Mouse (Mus musculus): ENCODE data around the gene Plcg1.

Gene Plcg1

GRCm38 (mm10) chr2:160736466-160736865, 5.4 kb downstream of the Plcg1 start:
- no peak for DNase-seq

- no peak for DNase-seq
Observed at GRCm38 (mm10) chr2:160738354-160738753, 7.3 kb downstream of the Plcg1 start.

- DNase-seq, result no peak
Observed at GRCm38 (mm10) chr2:160739647-160740356, 8.7 kb downstream of the Plcg1 start.

- DNase-seq, result no peak
Observed at GRCm38 (mm10) chr2:160740521-160741156, 9.5 kb downstream of the Plcg1 start.

DNA sequence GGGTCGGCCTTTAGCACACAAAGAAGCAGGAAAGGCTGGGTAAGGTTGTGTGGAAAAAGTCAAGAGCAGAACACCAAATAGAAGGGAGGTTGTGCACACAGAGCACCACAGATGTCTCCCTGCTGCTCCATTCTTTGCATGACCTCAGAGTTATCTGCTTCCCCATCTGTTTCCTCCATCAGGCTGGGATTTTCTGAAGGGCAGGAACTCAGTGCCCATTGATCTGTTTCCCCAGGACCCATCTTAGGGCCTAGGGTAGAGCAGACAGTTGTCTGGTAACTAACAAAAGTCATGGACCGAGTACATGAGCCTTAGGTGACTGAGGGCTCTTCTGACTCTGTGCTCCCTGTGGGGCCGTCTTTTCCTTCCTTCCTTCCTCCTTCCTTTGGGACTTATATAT, 10.5 kb downstream of the Plcg1 start:
- no peak for DNase-seq

- no peak for DNase-seq
Observed at GRCm38 (mm10) chr2:160742161-160742609, 11.1 kb downstream of the Plcg1 start.

DNA sequence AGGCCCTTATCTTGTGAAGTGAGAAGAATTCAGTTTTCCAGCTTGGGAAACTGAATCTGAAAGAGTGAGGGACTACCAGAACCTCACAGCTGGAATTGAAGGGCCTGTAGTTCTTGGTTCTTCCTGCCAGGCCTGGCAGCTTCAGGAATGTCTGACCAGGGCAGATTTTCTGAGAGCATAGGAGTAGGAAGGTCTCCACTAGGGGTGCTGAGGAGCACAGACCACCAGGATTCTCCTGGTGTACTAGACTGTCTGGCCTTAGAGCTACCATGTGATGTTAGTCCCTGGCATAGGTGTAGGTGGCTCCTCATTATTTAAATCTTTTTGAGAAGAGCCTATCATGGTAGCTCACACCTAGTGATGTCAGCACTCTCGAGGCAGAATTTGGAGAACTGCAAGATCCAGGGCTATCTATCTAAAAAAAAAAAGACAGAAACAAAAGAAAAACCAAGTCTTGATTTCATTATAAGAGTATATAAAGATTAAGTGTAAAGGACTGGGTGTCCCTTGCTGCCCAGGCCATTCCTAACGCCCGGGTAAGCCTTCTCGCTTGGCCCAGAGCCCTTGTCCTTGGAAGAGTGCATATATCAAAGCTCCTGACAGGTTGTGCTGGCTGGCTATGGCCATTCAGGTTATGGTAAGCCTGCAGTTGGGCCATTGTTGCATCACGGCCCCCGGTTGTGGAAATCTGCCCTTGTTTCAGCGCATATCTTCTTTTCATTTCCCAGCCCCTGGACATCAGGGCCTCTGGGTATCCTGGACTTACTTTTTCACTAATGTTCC, 13.1 kb downstream of the Plcg1 start:
- DNase-seq, result peak; percentile 53

- DNase-seq, result no peak
Observed at GRCm38 (mm10) chr2:160744823-160745210, 13.7 kb downstream of the Plcg1 start.

DNA sequence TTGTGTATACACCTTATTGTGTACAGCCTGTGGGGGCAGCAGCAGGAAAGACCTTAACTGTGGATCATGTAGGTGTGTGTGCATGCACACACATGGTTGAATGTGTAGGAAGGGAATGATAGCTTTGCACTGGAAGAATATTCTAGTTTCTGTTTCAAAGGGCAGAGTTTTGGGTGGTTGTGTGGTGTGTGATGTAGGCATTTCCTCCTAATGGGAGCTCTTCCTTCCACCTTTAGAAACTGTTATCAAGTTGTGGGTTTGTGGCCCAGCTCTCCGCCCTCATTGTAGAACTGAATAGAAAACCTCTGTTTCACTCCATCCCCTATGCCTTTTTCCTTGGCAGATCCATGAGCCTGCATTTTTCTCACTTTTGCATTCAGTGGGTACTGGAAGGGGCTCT, 14.4 kb downstream of the Plcg1 start:
- no peak for DNase-seq

DNA sequence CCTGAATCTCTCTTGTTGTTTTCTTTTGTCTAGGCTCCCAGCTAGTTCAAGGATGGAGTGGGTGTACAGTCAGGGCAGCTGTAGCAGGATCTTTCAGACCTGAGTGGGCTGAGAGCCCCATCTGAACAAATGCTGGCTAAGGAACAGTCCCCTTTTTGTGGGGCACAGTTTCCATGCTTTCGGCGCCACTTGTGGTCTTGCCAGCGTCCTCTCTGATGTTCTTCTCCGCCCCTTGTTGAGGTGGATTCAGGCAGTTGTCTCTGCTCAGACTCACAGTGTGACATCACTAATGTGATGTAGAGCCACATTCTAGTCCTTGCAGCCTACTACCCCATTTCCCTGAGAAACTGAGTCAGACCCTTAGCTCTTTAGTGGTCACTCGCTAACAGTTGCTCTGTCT, 15.5 kb downstream of the Plcg1 start:
- no peak for DNase-seq

DNA sequence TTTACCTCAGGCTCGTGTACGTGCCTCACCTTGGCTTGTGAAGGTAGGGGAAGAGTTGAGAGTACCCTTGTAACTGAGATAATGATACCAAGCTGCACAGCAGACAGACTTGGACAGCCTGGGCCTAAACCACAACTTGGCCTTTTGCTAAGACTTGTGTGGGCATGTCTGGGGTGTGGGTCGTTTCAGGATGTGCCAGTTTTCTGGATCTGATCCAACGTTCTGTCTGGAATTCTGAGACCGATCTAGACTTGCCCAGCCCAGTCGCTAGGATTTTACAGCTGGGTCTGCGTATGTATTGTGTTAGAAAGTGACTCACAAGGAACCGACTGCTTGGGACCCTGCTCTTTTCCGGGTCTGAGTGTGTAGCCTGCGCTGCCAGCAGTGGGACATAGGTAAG, 16.0 kb downstream of the Plcg1 start:
- no peak for DNase-seq

DNA sequence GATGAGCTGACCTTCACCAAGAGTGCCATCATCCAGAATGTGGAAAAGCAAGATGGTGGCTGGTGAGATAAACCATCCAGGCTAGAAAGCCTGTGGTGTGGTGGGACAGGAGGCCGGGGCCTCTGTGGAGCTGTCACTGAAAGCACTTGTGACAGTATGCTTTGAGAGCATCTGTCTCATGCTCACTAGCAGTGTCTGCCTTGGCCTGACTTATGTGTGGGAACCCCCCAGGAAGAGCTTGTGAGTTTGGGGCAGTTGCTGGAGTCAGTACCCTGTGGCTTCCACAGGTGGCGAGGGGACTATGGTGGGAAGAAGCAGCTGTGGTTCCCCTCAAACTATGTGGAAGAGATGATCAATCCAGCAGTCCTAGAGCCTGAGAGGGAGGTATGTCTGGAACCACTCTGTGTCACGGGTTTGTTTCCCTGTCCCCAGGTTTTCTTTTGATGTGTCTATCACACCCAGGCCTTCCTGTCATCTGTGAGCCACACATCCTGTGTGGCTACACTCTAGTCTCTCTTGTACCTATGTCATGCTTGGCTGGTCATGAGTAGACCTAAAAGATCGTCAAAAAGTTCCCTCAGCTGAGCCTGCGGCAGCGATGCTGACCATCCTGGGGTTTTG, 25.6 kb downstream of the Plcg1 start:
- no peak for DNase-seq

DNA sequence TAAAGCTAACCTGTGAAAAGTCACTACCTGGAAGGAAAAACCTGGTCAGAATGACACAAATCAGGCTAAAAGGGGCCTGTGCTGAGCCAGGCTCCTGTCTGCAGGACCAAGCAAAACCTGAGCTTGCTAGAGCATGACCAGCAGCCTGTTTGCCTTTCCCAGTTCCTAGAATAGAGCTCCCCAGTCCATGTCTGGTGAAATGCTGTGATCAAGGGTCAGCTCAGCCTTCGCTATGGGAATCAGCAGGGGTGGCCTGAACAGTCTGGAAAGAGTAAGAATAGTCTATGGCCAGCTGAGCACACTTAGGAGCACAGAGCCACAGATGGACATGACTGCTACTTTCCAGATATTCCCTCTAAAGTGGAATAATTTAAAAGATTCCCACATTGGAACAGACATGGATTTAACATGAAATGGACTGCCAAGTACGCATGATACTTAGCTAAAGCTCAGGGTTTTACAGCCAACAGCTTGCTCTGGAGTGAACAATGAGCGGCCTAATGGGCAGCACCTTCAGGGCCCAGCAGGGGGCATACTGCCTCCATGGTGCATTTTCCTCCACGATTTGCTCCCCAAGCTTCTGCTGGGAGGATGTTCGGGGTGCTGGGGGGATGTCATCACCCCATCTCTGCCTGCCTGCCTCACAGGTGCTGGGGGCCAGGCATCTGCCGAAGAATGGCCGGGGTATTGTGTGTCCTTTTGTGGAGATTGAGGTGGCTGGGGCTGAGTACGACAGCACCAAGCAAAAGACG, 29.5 kb downstream of the Plcg1 start:
- DNase-seq, result peak; percentile 38

DNA sequence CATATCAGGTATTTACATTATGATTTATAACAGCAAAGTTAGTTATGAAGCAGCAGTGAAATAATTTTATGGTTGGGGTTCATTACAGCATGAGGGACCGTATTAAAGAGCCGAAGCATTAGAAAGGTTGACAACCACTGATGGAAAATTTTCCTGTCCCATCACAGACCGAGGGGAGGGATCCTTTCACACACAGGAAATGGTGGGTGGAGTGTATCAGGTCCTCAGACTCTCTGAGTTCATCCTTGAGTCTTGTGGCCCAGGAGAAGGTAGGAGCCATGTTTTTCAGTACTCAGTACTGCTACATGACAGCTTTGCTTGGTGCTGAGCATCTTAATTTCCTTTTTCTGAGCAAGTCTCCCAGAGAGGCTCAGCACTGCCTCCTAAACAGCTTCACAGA, 32.7 kb downstream of the Plcg1 start:
- no peak for DNase-seq

DNA sequence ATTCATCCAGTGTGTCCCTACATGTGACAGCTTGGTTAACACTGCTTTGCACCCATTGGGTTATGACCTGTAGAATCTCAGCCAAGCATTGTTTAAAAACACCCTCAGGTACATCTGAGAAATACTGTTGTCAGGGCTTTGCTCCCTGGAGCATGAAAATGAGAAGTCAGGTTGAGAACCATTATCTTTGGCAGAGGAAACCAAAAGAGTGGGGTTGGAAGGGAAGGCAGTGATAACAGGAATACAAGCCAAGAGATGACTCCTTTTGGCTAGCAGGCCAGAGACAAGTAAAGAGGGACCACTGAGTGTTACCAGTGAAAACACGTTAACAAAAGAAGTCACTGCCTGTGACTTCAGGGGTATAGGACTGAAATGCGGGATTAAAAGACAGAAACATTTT, 33.3 kb downstream of the Plcg1 start:
- DNase-seq, result no peak

GRCm38 (mm10) chr2:160765096-160765495, 34.0 kb downstream of the Plcg1 start:
- DNase-seq, result no peak

- peak; percentile 41 for DNase-seq
Observed at GRCm38 (mm10) chr2:160766371-160766771, 35.3 kb downstream of the Plcg1 start.

GRCm38 (mm10) chr2:160767201-160767600, 36.1 kb downstream of the Plcg1 start:
- DNase-seq, result no peak

DNA sequence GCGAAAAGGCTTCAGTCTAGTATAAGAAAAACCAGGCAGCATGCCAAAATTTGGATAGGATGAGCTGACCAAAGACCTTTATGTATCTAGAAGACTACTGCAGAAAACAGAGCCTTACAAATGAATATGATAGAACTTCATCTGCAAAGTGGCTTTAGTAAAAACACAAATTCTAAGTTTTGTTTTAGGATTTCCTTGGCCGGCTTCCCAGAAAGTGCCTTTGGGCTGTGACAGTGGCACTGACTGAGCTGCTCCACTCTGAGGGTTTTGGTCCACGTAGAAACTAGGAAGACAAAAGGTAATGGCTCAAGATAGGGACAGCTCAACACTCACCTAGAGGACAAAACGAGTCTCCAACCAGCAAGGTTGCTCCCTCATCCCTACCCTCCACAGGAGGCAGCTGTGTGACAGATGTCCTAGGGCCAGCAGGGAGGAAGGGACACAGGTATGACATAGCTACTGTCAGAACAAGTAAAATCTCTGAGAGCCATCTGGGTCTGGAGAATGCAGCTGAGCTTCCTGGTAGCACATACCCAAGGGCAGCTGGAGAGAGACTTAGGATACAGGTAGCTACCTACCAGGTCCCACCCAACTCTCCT, 37.1 kb downstream of the Plcg1 start:
- no peak for DNase-seq

DNA sequence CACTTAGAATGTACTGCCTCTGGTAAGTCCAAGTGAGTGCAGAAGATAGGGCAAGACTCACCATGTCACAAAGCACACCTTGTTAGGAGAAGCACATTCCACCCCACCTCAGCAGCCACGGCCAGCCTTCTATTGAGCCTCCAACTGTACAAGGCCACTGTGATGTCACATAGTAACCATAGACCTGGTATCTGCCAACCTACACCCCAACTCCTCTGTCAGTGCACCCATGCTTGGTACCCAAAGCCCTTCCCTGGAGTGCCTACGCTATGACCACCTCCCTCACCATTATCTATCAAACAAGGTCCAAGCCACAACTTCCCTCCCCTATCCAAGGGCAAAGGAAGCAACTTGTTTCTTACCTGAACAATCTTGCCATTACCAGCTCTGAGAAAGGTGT, 37.9 kb downstream of the Plcg1 start:
- no peak for DNase-seq

GRCm38 (mm10) chr2:160770409-160770808, 39.3 kb downstream of the Plcg1 start:
- DNase-seq, result no peak

- no peak for DNase-seq
Observed at GRCm38 (mm10) chr2:160770871-160771270, 39.8 kb downstream of the Plcg1 start.

Measured in cerebellum, adult 8-10 months (tissue).